Mouse (Mus musculus): Measurements from ENCODE around the gene Gdf11.
A peak's percentile ranks its signal among the peaks of the same experiment; 100 is the strongest.

Gene Gdf11

GRCm38 (mm10) chr10:128891296-128892094 lies at the start of gene Gdf11:
Gdf11 (minus strand) TSS chr10:128891718.
- peak; percentile 52 for DNase-seq (ENCODE audit: low spot score)

- no peak for DNase-seq (ENCODE audit: low spot score)
These were observed 49.0 kb upstream of the Gdf11 start for GRCm38 (mm10) chr10:128940475-128941061.

GRCm38 (mm10) chr10:128938974-128939373 lies 47.5 kb upstream of the Gdf11 start:
- DNase-seq (ENCODE audit: low spot score), result no peak

GRCm38 (mm10) chr10:128938457-128938856 lies 46.9 kb upstream of the Gdf11 start:
- no peak for DNase-seq (ENCODE audit: low spot score)

GRCm38 (mm10) chr10:128937756-128938390 lies 46.4 kb upstream of the Gdf11 start:
- no peak for DNase-seq (ENCODE audit: low spot score)

- no peak for DNase-seq (ENCODE audit: low spot score)
These were observed 44.4 kb upstream of the Gdf11 start for GRCm38 (mm10) chr10:128935826-128936440.

GRCm38 (mm10) chr10:128934997-128935787 lies 43.7 kb upstream of the Gdf11 start:
- no peak for DNase-seq (ENCODE audit: low spot score)

GRCm38 (mm10) chr10:128933976-128934721 lies 42.6 kb upstream of the Gdf11 start:
- DNase-seq (ENCODE audit: low spot score), result no peak

- DNase-seq (ENCODE audit: low spot score), result no peak
These were observed 42.1 kb upstream of the Gdf11 start, which contains the start of gene Itga7 for GRCm38 (mm10) chr10:128933574-128933973. Itga7 (plus strand) TSS chr10:128933818.

GRCm38 (mm10) chr10:128931441-128931840 lies 39.9 kb upstream of the Gdf11 start:
- DNase-seq (ENCODE audit: low spot score), result no peak

- DNase-seq (ENCODE audit: low spot score), result no peak
These were observed 38.3 kb upstream of the Gdf11 start for GRCm38 (mm10) chr10:128929638-128930378.

GRCm38 (mm10) chr10:128928356-128928755 lies 36.8 kb upstream of the Gdf11 start:
- no peak for DNase-seq (ENCODE audit: low spot score)

GRCm38 (mm10) chr10:128923935-128924334 lies 32.4 kb upstream of the Gdf11 start, which contains the start of gene Bloc1s1:
Bloc1s1 (minus strand) TSS chr10:128924035.
- DNase-seq (ENCODE audit: low spot score), result no peak

GRCm38 (mm10) chr10:128923013-128923691 lies 31.6 kb upstream of the Gdf11 start:
- DNase-seq (ENCODE audit: low spot score), result peak; percentile 93

GRCm38 (mm10) chr10:128922822-128923012 lies 31.2 kb upstream of the Gdf11 start, which contains the start of gene Rdh5:
Rdh5 (minus strand) TSS chr10:128922888.
- no peak for DNase-seq (ENCODE audit: low spot score)

- DNase-seq (ENCODE audit: low spot score), result no peak
These were observed 30.6 kb upstream of the Gdf11 start for GRCm38 (mm10) chr10:128921883-128922821.

GRCm38 (mm10) chr10:128921251-128921650 lies 29.7 kb upstream of the Gdf11 start:
- no peak for DNase-seq (ENCODE audit: low spot score)

- no peak for DNase-seq (ENCODE audit: low spot score)
These were observed 29.2 kb upstream of the Gdf11 start for GRCm38 (mm10) chr10:128920736-128921161.

GRCm38 (mm10) chr10:128919966-128920365 lies 28.4 kb upstream of the Gdf11 start:
- no peak for DNase-seq (ENCODE audit: low spot score)
